Mouse (Mus musculus): ENCODE data around the gene Igsf9b.

DNA sequence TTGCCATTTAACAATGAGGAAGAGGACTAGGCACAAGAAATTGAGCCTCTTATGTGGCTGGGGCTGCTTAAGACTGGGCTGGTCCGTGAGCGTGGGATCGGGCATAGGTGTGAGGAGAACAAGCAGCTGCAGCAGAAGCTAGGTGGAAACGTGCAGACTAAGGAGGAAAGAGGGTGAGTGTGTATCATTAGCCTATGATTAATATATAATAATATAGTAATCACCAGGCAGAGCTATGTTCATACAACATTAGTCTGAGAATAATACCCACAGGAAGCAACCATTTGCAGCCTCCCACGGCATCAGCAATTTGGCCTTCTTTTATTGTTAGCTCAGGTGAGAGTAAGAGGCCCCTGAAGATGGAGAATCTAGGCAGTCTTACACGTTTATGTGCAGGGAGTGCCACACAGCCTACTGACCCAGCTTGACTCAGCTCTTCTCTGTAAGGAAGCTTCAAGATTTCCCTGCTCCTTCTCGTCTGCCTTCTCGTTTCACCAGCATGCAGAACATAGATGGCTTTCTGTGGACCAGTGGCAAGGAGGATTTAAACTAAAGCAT is 22.6 kb upstream of the Igsf9b start:
- TF ChIP-seq CTCF (IDR thresholded peaks at IDR 0.05; ENCODE audit: extremely low read depth, insufficient read depth, low read length) (no peak), POLR2A (IDR thresholded peaks at IDR 0.05; ENCODE audit: extremely low read depth, insufficient read depth, low read length) (no peak)

All from cortical plate, adult 2 months (tissue).